Mouse (Mus musculus) ovary, postnatal 36 days (tissue): ENCODE measurements around the gene Tia1.

Experiments used
- DNase-seq: peaks from one replicate; pipeline ENCODE4 v3.0.0; 2022; ENCODE audit warnings: low spot score, mixed read lengths

The Tia1 gene

GRCm38 (mm10) chr6:86433696-86434095 is 29.7 kb downstream of the Tia1 start:
- no peak for DNase-seq

- DNase-seq: peak; percentile 40
Measured at GRCm38 (mm10) chr6:86437711-86438110, 33.7 kb downstream of the Tia1 start.

GRCm38 (mm10) chr6:86438272-86439118 is 34.5 kb downstream of the Tia1 start, which contains the start of gene C87436:
C87436 (plus strand) TSS chr6:86438374.
- peak; percentile 93 for DNase-seq

GRCm38 (mm10) chr6:86439119-86439496 is 35.1 kb downstream of the Tia1 start:
- no peak for DNase-seq

GRCm38 (mm10) chr6:86439531-86439930 is 35.5 kb downstream of the Tia1 start:
- no peak for DNase-seq

GRCm38 (mm10) chr6:86441571-86441970 is 37.6 kb downstream of the Tia1 start:
- no peak for DNase-seq

- no peak for DNase-seq
Measured at GRCm38 (mm10) chr6:86445551-86445950, 41.5 kb downstream of the Tia1 start.

GRCm38 (mm10) chr6:86446927-86447568 is 43.0 kb downstream of the Tia1 start:
- no peak for DNase-seq

- no peak for DNase-seq
Measured at GRCm38 (mm10) chr6:86456727-86457126, 52.7 kb downstream of the Tia1 start.

- DNase-seq: no peak
Measured at GRCm38 (mm10) chr6:86463079-86463478, 59.1 kb downstream of the Tia1 start.

GRCm38 (mm10) chr6:86471317-86471716 is 67.3 kb downstream of the Tia1 start:
- DNase-seq: no peak

- no peak for DNase-seq
Measured at GRCm38 (mm10) chr6:86471760-86472099, 67.7 kb downstream of the Tia1 start.

- DNase-seq: peak; percentile 100
Measured at GRCm38 (mm10) chr6:86472100-86472955, 68.3 kb downstream of the Tia1 start.

GRCm38 (mm10) chr6:86473077-86473476 is 69.1 kb downstream of the Tia1 start:
- DNase-seq: no peak

- DNase-seq: no peak
Measured at GRCm38 (mm10) chr6:86474072-86474471, 70.1 kb downstream of the Tia1 start.

- DNase-seq: no peak
Measured at GRCm38 (mm10) chr6:86474646-86475181, 70.7 kb downstream of the Tia1 start.

GRCm38 (mm10) chr6:86475462-86476167 is 71.6 kb downstream of the Tia1 start:
- DNase-seq: peak; percentile 63

- DNase-seq: no peak
Measured at GRCm38 (mm10) chr6:86476931-86477330, 72.9 kb downstream of the Tia1 start.

GRCm38 (mm10) chr6:86479311-86479710 is 75.3 kb downstream of the Tia1 start:
- DNase-seq: no peak

- no peak for DNase-seq
Measured at GRCm38 (mm10) chr6:86479816-86480188, 75.8 kb downstream of the Tia1 start.

GRCm38 (mm10) chr6:86480189-86480831 is 76.3 kb downstream of the Tia1 start:
- DNase-seq: peak; percentile 55
